Mouse (Mus musculus) gastrocnemius, postnatal 36 days (tissue): ENCODE results near the gene Slc4a3. TPM values are rescaled to one million over a fixed set of nuclear protein-coding genes. Genes with fewer than 3 reads are reported as not detected.

ENCODE experiments used
- DNase-seq, 2 experiments: peaks; one replicate each; pipeline ENCODE4 v3.0.0; 2022
- intact Hi-C: fragments of 180-260 bp; cut with DNase I; formaldehyde crosslinking; loops from one replicate; pipeline ENCODE4 v1.15.1; 2025
- total RNA-seq, 2 experiments: library from RNA; stranded (reverse); gene quantifications; 2 replicates each; pipeline ENCODE4 v1.2.3; 2021

The Slc4a3 gene
- total RNA-seq, 2 experiments from 2014 or later, result 4.7 to 9.6 TPM

DNA sequence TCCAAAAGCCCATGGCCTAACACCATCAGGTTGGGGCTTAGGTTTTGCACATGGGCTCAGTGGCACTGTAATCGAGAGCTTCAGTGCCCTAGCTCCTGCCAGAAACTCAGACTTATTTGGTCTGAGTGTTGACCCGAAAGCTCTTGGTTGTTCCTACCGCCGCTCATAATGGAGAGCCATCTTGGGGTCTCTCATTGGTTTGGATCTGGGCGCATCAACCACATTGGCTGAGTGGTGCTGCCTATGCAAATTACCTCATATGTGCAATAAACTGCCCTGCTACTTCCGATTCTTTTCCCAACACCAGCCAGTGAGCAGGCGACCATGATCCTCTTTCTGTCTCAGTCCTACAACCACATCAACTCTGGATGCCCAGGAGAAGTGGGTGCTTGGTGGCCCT, 47.9 kb downstream of the Slc4a3 start:
- DNase-seq, result no peak
- intact Hi-C loops, result no loop called here

DNA sequence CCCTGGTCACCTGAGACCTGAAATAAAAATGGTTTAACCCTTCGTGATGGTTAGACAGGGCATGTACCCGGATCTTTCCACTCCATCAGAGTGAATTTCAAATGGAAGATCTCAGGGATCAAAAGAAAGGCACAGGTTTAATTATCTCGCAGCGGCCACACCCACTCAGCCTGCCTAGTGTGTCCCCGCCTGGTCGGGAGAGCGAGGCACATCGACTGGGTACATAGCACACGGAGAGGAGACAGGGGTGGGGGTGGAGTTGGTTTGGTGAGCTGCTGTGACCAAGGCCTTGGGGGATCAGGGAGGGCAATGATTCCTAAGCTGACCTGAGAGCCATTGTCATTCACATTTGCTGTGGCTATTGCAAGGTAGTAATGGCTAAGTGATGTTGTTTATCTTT, 48.8 kb downstream of the Slc4a3 start:
- intact Hi-C loops, result no loop called here
- DNase-seq, result no peak

DNA sequence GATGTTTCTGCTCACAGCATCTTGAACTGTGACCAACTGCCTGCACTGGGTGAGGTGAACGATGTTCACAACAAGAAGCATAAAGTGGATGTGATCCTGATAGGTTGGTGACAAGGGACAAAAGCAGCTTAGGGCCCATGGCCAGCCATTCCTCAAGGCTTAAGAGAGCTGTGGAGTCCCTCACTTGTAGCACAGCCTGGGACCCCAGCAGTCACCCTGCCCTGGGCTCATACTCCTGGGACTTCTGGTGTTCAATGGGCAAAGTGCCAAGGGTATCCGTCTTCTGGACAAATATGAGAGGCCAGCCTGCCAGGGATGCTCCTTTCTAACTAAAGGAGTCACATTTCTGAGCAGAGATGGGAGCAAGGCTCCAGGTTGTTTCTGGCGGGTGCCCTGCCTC, 49.9 kb downstream of the Slc4a3 start:
- intact Hi-C loops, result loop anchor here (2.0 kb wide), 1 partner anchor 117 kb away; the partner anchor contains the start of genes Chpf and Tmem198
- no peak for DNase-seq

DNA sequence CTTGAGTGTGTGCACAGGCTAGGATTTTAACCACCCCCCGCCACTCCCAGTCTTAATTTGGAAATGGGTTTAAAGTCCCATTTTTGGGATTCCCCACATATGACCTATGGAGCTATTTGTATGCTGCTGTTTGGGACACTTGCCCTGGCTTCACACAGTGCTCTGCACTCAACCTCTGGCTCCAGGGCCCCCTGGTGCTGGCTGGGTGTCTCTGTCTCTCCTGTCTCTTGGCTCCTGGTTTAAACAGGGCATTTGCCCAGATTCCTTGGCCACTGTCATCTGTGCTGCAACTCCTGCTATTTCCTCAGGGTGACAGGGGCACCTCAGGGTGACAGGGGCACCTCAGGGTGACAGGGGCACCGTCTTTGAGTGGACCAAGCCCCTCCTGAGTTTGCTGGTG, 50.8 kb downstream of the Slc4a3 start:
- intact Hi-C loops, result loop anchor here (2.0 kb wide), 1 partner anchor 118 kb away; the partner anchor contains the start of genes Chpf and Tmem198
- DNase-seq, result no peak

DNA sequence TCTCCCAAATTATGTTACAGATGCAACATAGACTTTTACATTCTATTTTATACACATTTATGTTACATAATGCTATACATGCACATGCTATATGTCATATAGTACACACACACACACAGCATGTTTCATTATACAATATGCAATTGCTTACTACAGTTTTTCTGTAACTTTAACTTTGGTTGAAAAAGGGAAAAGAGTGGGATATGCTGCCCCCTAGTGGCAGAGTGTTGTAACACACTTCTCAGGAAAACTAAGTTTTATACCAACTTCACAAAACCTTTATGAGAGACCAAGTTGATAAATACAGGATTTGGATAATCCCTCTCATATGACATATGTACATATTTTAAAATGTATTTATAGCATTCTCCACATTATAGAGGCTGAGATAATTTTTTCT, 51.6 kb downstream of the Slc4a3 start:
- intact Hi-C loops, result loop anchor here (2.0 kb wide), 1 partner anchor 119 kb away; the partner anchor contains the start of genes Chpf and Tmem198
- DNase-seq, result no peak

DNA sequence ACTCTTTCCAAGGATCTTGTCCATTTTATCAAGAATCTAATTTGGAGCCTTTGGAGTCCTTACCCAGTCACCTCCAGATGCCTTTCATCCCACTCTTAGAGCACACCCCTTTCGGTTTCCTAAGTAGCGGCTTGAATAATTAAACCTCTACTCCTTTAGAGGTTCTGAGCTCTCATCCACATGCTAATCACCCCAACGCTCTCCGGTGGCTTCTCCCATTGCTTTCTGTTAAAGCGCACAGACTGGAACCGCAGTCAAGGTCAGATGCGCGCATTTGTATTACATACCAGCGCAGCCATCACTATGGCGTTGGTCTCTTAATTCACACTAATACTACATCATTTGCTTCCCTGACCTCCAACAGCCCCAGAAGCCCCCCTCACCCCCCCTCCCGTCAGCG, 55.7 kb downstream of the Slc4a3 start:
- DNase-seq, result no peak
- intact Hi-C loops, result no loop called here

DNA sequence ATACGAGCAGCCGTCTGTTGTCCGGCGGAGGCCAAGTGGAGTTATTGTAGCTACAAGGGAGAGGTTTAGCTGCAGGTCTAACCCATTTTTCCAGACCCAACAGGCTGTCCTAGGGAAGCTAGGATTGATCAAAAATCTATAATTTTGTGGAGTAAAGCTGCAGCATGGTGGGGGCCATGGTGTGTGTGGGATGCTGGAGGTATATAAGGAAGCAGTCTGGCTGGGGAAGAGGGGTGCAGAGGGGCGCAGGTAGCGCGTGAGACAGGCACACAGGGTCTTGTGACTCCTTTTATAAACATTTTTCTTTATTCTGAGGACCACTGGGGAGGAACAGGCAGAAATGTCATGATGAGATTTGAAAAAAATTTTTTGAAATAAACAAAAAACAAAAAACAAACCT, 57.5 kb downstream of the Slc4a3 start:
- intact Hi-C loops, result no loop called here
- no peak for DNase-seq

DNA sequence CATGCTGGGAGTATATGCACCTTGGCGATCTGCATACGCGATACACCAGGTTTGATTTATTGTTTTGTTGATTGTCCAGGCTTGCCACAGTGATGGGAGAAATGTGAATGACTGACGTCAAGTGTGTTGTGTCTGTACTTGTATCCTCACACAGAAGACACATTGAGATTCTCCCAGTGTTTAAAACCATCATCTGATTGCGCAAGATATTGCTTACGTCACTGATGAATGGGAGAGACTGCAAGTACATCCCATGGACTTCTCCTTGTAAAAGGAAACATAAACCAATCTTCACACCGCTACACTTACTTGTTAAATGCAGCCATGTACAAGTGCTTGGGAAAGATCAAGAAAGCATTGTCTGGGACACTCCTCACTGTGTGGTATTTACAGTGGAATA, 62.2 kb downstream of the Slc4a3 start:
- no peak for DNase-seq
- intact Hi-C loops, result no loop called here

DNA sequence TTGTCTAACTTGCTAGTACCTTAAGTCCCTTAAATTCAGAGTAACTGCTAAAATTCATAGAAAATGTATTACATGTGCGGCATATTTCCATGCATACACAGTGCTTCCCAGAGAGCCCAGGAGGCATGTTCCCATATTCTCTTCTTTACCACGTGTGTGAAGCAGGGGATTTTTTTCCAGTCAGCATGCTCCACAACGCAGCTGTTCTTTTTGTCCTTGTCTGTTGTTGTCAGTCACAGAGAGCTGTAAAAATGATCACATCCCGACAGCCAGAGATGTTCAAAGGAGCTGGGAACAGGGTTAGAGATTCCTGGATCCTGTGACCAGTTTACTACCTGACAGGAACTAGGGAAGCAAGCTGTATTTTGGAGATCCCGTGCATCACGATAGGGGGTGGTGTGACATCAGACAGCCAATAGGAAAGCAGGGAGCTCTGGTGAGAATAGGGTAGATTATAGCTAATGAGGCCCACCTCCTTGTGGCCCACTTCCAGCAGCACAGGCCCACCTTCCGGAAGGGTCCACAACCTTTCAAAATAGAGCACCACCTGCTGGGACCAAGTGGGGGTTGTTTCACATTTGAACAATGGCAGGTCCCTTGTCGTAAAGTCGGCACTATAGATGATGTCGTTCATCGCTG, 62.7 kb downstream of the Slc4a3 start:
- intact Hi-C loops, result no loop called here
- DNase-seq, result no peak

DNA sequence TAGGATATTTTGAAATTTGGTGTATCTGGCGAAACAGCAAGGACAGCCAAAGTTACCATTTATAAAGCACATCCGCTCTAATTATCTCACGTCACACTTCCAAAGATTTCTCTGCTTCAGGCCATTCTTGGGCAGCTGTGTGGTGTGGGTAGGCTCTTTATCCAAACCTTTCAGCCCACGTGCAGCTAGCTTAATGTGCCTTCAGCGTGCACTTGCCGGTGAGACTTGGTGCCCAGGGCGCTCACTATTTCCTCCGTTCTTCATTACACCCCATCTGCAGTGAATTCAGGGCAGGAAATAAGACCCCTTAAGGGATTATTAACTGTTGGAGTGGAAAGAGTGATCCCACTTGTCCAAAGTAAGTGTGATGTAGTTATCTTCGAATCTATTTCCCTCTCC, 63.2 kb downstream of the Slc4a3 start:
- intact Hi-C loops, result no loop called here
- DNase-seq, result no peak

DNA sequence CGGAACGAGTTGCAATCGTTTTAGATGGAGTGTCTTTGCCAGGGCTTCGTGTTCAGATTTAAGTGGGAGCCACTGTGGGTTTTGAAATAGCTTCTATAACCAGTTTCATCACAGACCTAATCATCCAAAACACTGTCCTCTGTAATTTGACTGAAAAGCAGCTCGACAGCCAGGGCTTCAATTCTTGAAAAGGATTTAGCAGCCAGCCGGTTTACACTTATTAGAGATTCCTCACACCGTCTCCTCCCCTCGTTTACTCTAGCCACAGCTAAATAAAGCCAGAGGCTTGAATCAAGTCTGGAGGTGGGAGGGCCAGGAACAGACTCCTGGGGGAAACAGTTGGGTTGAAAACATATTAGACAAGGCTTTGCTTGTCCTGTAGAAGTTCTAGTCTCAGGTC, 64.5 kb downstream of the Slc4a3 start:
- no peak for DNase-seq
- intact Hi-C loops, result no loop called here

Other genes with a start within 250 kb of the Slc4a3 start
- gene Dnpep, start 228.3 kb upstream of the Slc4a3 start, total RNA-seq, result 10 to 100 TPM; 46.4 to 48.3 TPM
- 1,000 to 10,000 TPM; 1,843 to 1,948 TPM for gene Des, start 185.9 kb upstream of the Slc4a3 start, total RNA-seq
- gene Speg, start 171.0 kb upstream of the Slc4a3 start, total RNA-seq, result 100 to 1,000 TPM; 229 to 230 TPM
- 10 to 100 TPM; 35.4 to 35.5 TPM for gene Gmppa, start 110.3 kb upstream of the Slc4a3 start, total RNA-seq
- not detected for gene Asic4, start 95.8 kb upstream of the Slc4a3 start, total RNA-seq
- gene Chpf, start 67.0 kb upstream of the Slc4a3 start, total RNA-seq, result 1 to 10 TPM; 6.2 to 7.0 TPM
- gene Tmem198, start 66.7 kb upstream of the Slc4a3 start, total RNA-seq, result under 1 TPM; 0.12 to 0.26 TPM
- gene Obsl1, start 39.8 kb upstream of the Slc4a3 start, total RNA-seq, result 10 to 100 TPM; 41.4 to 52.1 TPM
- gene Inha, start 39.2 kb upstream of the Slc4a3 start, total RNA-seq, result 1 to 10 TPM; 2.5 to 5.8 TPM
- gene Stk11ip, start 24.7 kb upstream of the Slc4a3 start, total RNA-seq, result 1 to 10 TPM; 5.8 to 7.7 TPM